Mouse (Mus musculus): ENCODE results near the gene Mybph.

The Mybph gene

GRCm38 (mm10) chr1:134168567-134168966, 24.7 kb upstream of the Mybph start:
- POLR2A ChIA-PET = interaction anchor here in 1 of 4 experiments (1.2 kb wide), 1 partner anchor 12 kb away, joined by 3 read pairs; no protein-coding TSS in a partner anchor

GRCm38 (mm10) chr1:134168985-134169697, 24.1 kb upstream of the Mybph start:
- ChIA-PET CTCF (interaction anchor here in 1 of 4 experiments (0.8 kb wide), 1 partner anchor 75 kb away, joined by 3 read pairs; no protein-coding TSS in a partner anchor), POLR2A (no interaction called here)

More at GRCm38 (mm10) chr1:134168567-134168966, 24.7 kb upstream of the Mybph start:
- CTCF ChIA-PET = interaction anchor here in 2 of 4 experiments (0.8 to 1.9 kb wide), 2 partner anchors 14 to 76 kb away, joined by 3 to 6 read pairs; no protein-coding TSS in a partner anchor

GRCm38 (mm10) chr1:134173081-134173480, 20.2 kb upstream of the Mybph start:
- CTCF ChIA-PET = interaction anchor here in 1 of 4 experiments (1.0 kb wide), 1 partner anchor 29 kb away, joined by 3 read pairs; no protein-coding TSS in a partner anchor

GRCm38 (mm10) chr1:134177976-134178375, 15.3 kb upstream of the Mybph start:
- CTCF ChIA-PET = interaction anchor here (0.5 to 1.6 kb wide), 10 partner anchors 11 to 154 kb away, joined by 3 to 11 read pairs (median 4); partner anchors contain the start of gene Mybph (in 1 of the 4)

More at GRCm38 (mm10) chr1:134173081-134173480, 20.2 kb upstream of the Mybph start:
- POLR2A ChIA-PET = interaction anchor here in 1 of 4 experiments (1.2 to 1.5 kb wide), 2 partner anchors 16 to 94 kb away, joined by 3 read pairs; partner anchors contain the start of gene Btg2

GRCm38 (mm10) chr1:134182025-134182424, 11.2 kb upstream of the Mybph start, which contains the start of gene Chil1:
Gene Chil1 (plus strand): TSS chr1:134182176.
- CTCF ChIA-PET = interaction anchor here in 1 of 4 experiments (0.5 kb wide), 1 partner anchor 31 kb away, joined by 4 read pairs; no protein-coding TSS in a partner anchor
- POLR2A ChIA-PET = interaction anchor here in 2 of 4 experiments (0.5 to 5.4 kb wide), 4 partner anchors 8 to 123 kb away, joined by 3 to 34 read pairs (median 4); no protein-coding TSS in a partner anchor

More at GRCm38 (mm10) chr1:134177976-134178375, 15.3 kb upstream of the Mybph start:
- POLR2A ChIA-PET = interaction anchor here in 3 of 4 experiments (0.7 to 5.4 kb wide), 6 partner anchors 11 to 1302 kb away, joined by 3 to 34 read pairs (median 6); no protein-coding TSS in a partner anchor

GRCm38 (mm10) chr1:134184089-134184488, 9.2 kb upstream of the Mybph start:
- ChIA-PET CTCF (interaction anchor here in 1 of 4 experiments (0.7 to 1.7 kb wide), 2 partner anchors 9 to 12 kb away, joined by 4 to 5 read pairs; no protein-coding TSS in a partner anchor), POLR2A (interaction anchor here in 1 of 4 experiments (1.3 kb wide), 1 partner anchor 12 kb away, joined by 3 read pairs; no protein-coding TSS in a partner anchor)

- ChIA-PET CTCF (interaction anchor here (0.9 to 3.2 kb wide), 13 partner anchors 9 to 68 kb away, joined by 3 to 16 read pairs (median 5); no protein-coding TSS in a partner anchor), POLR2A (interaction anchor here (0.7 to 3.9 kb wide), 28 partner anchors 8 to 773 kb away, joined by 3 to 34 read pairs (median 6); partner anchors contain the start of genes Btg2 (in 2 of the 4), Chil1 (in 1 of the 4) and Klhl12 (in 1 of the 4))
Measured at GRCm38 (mm10) chr1:134188217-134188616, 5.0 kb upstream of the Mybph start.

- ChIA-PET POLR2A (interaction anchor here (0.5 to 3.9 kb wide), 60 partner anchors 8 to 772 kb away, joined by 3 to 34 read pairs (median 4); partner anchors contain the start of genes Btg2 (in 2 of the 4), Adipor1 (in 1 of the 4), Adora1 (in 1 of the 4) and Chil1 (in 1 of the 4)), CTCF (interaction anchor here (0.6 to 3.2 kb wide), 23 partner anchors 8 to 154 kb away, joined by 3 to 16 read pairs (median 4); no protein-coding TSS in a partner anchor)
Measured at GRCm38 (mm10) chr1:134188989-134189729, 4.1 kb upstream of the Mybph start.

- POLR2A ChIA-PET = interaction anchor here in 3 of 4 experiments (0.5 to 3.9 kb wide), 10 partner anchors 11 to 1507 kb away, joined by 3 to 34 read pairs (median 4); partner anchors contain the start of gene Chil1 (in 1 of the 3)
- CTCF ChIA-PET = interaction anchor here in 1 of 4 experiments (0.5 to 3.2 kb wide), 3 partner anchors 10 to 37 kb away, joined by 3 to 11 read pairs (median 3); no protein-coding TSS in a partner anchor
Measured at GRCm38 (mm10) chr1:134191192-134191591, 2.1 kb upstream of the Mybph start.

GRCm38 (mm10) chr1:134192024-134192423, 1.2 kb upstream of the Mybph start:
- POLR2A ChIA-PET = no interaction called here
- CTCF ChIA-PET = interaction anchor here in 2 of 4 experiments (1.6 to 2.0 kb wide), 2 partner anchors 10 kb away, joined by 6 to 7 read pairs; no protein-coding TSS in a partner anchor

- ChIA-PET POLR2A (interaction anchor here in 3 of 4 experiments (0.7 to 2.0 kb wide), 5 partner anchors 8 to 115 kb away, joined by 3 to 5 read pairs (median 4); partner anchors contain the start of gene Btg2 (in 1 of the 3)), CTCF (interaction anchor here in 3 of 4 experiments (0.6 to 2.0 kb wide), 6 partner anchors 8 to 594 kb away, joined by 4 to 10 read pairs (median 6); no protein-coding TSS in a partner anchor)
Measured at GRCm38 (mm10) chr1:134193674-134194197, 488 bp downstream of the Mybph start.

- POLR2A ChIA-PET = interaction anchor here (0.7 to 2.0 kb wide), 6 partner anchors 8 to 163 kb away, joined by 3 to 5 read pairs (median 4); partner anchors contain the start of gene Btg2 (in 1 of the 4)
- CTCF ChIA-PET = interaction anchor here in 3 of 4 experiments (0.5 to 3.2 kb wide), 7 partner anchors 10 to 206 kb away, joined by 3 to 9 read pairs (median 3); no protein-coding TSS in a partner anchor
Measured at GRCm38 (mm10) chr1:134194298-134195022, 1.2 kb downstream of the Mybph start.

GRCm38 (mm10) chr1:134195117-134195516, 1.9 kb downstream of the Mybph start:
- ChIA-PET POLR2A (interaction anchor here in 2 of 4 experiments (1.1 to 1.4 kb wide), 2 partner anchors 12 to 22 kb away, joined by 3 read pairs; no protein-coding TSS in a partner anchor), CTCF (interaction anchor here in 3 of 4 experiments (0.5 to 3.2 kb wide), 6 partner anchors 10 to 206 kb away, joined by 3 to 9 read pairs (median 3); no protein-coding TSS in a partner anchor)

- ChIA-PET CTCF (interaction anchor here in 3 of 4 experiments (0.5 to 3.2 kb wide), 5 partner anchors 7 to 367 kb away, joined by 3 to 11 read pairs (median 5); no protein-coding TSS in a partner anchor), POLR2A (interaction anchor here in 1 of 4 experiments (0.6 to 1.4 kb wide), 3 partner anchors 12 to 41 kb away, joined by 3 to 7 read pairs (median 3); no protein-coding TSS in a partner anchor)
Measured at GRCm38 (mm10) chr1:134195571-134195970, 2.3 kb downstream of the Mybph start.

GRCm38 (mm10) chr1:134195979-134196378, 2.7 kb downstream of the Mybph start:
- POLR2A ChIA-PET = interaction anchor here in 3 of 4 experiments (0.6 to 1.6 kb wide), 6 partner anchors 12 to 117 kb away, joined by 3 to 7 read pairs (median 3); partner anchors contain the start of genes Btg2 (in 1 of the 3) and Chil1 (in 1 of the 3)

GRCm38 (mm10) chr1:134196386-134196785, 3.1 kb downstream of the Mybph start:
- POLR2A ChIA-PET = interaction anchor here in 3 of 4 experiments (0.6 to 2.4 kb wide), 9 partner anchors 7 to 117 kb away, joined by 3 to 10 read pairs (median 3); partner anchors contain the start of genes Btg2 (in 1 of the 3) and Chil1 (in 1 of the 3)
- CTCF ChIA-PET = interaction anchor here in 3 of 4 experiments (0.6 to 3.2 kb wide), 7 partner anchors 8 to 61 kb away, joined by 3 to 11 read pairs (median 5); no protein-coding TSS in a partner anchor

More at GRCm38 (mm10) chr1:134195979-134196378, 2.7 kb downstream of the Mybph start:
- CTCF ChIA-PET = interaction anchor here in 2 of 4 experiments (0.5 to 3.2 kb wide), 4 partner anchors 7 to 368 kb away, joined by 3 to 11 read pairs (median 7); no protein-coding TSS in a partner anchor
